Mouse (Mus musculus) heart, adult 2 months (tissue): ENCODE measurements around the gene Acvr1.

Source experiments
- CTCF ChIP-seq: fragments of 200-600 bp; IDR thresholded peaks from 2 replicates; pipeline ENCODE4 v1.8.1; 2022; ENCODE audit warnings: antibody characterized with exemption, mild to moderate bottlenecking, moderate library complexity
- EP300 ChIP-seq: fragments of 200-500 bp; IDR thresholded peaks from 2 replicates; pipeline ENCODE4 v1.6.1; 2011; ENCODE audit warnings: low read depth, low read length, control low read depth; ENCODE audit not compliant: insufficient read depth
- POLR2A ChIP-seq: fragments of 200-500 bp; IDR thresholded peaks from 2 replicates; pipeline ENCODE4 v1.6.1; 2011; ENCODE audit warnings: mild to moderate bottlenecking, low read depth, low read length, control low read depth; ENCODE audit not compliant: insufficient read depth

GRCm38 (mm10) chr2:58524356-58524755, 42.6 kb downstream of the Acvr1 start:
- TF ChIP-seq CTCF, result no peak
- no peak for TF ChIP-seq EP300
- no peak for TF ChIP-seq POLR2A
